Mouse (Mus musculus) T-helper 17 cell (primary cell): ENCODE results near the gene Akirin2.

Experiments
- in situ Hi-C, 2 experiments: fragments of 300-600 bp; cut with MboI, MseI; formaldehyde crosslinking; loops; 1 replicate in 1 of 2; 2 replicates in 1 of 2; pipeline ENCODE4 v1.15.1; 2025; ENCODE audit warnings: high pct_unique_total_duplicates in 2 of 2

The Akirin2 gene

GRCm38 (mm10) chr4:34550748-34551097 lies at the start of gene Akirin2:
TSS of gene Akirin2 (plus strand) at chr4:34550937.
- in situ Hi-C loops, result loop anchor here in 1 of 2 experiments (25.0 kb wide), 1 partner anchor 1838 kb away; no protein-coding TSS in a partner anchor

- in situ Hi-C loops, result no loop called here
Observed at GRCm38 (mm10) chr4:34510305-34510704, 40.4 kb upstream of the Akirin2 start.

- in situ Hi-C loops, result no loop called here
Observed at GRCm38 (mm10) chr4:34522846-34523245, 27.9 kb upstream of the Akirin2 start.

- in situ Hi-C loops, result no loop called here
Observed at GRCm38 (mm10) chr4:34523586-34523985, 27.2 kb upstream of the Akirin2 start.

- in situ Hi-C loops, result no loop called here
Observed at GRCm38 (mm10) chr4:34526771-34527170, 24.0 kb upstream of the Akirin2 start.

DNA sequence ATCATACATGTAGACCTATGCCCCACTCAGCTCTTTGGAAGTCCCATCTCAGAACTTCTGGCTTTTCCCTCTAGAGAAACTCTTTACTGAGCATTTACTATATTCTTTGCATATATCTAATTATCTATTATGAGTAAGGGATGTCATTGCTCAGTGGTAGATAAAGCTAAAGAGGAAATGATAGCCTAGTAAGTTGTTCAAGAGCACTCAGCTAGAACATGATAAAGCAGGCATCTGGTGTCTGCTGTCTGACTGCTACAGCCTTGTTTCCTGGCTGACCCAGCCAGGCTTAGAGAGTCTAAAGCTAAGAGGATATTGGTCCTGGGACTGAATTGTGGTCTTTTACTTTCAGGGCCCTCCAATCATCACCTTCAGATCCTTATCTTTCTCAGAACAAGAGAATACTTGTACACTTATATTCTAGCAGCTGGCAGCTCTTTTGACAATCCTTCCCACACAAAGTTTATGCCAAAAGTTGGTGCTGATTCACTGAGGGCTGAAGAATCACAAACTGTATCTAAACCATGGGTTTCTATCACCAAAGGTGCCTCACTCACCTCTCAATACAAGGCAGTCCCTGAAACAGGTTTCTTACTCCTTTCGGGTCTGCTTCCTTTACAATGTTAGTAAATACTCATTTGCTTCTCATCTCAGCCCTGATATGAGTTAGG lies 22.2 kb upstream of the Akirin2 start:
- in situ Hi-C loops, result no loop called here

DNA sequence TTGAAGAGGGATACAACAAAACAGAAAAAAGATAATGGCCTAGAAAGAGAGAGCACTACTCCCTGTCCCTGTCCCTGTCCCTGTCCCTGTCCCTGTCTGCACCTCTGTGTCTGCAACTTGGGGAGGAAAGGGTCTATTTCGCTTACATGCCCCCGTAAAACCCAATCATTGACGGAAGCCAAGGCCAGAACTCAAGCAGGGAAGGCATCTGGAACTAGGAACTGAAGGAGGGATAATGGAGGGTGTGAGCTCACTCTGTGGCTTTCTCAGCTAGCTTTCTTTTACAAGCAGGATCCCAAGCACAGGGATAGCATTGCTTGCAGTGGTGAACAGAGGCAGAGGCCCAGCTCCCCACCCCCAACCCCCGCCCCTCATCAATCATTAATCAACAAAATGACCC lies 21.4 kb upstream of the Akirin2 start:
- in situ Hi-C loops, result no loop called here

DNA sequence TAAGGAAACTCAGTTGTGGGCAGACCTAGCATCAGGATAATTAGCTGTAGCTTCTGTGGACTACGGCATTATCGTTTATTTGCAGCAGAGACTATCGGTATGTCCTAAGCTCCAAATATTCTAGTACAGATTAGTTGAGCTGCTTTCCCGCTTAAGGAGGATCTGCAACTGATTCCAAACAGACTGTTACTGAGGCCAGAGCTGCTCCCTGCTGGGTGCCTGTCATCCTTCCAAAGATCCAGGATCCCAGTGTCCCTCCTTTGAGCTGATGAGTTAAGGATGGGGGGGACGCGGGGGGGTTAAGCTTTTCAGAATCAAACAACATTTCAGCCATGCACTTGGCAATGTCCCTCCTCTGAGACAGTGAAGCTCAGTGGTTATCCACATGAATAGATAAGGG lies 20.8 kb upstream of the Akirin2 start:
- in situ Hi-C loops, result no loop called here

GRCm38 (mm10) chr4:34549981-34550747 lies 573 bp upstream of the Akirin2 start:
- in situ Hi-C loops, result loop anchor here in 1 of 2 experiments (25.0 kb wide), 1 partner anchor 1838 kb away; no protein-coding TSS in a partner anchor

DNA sequence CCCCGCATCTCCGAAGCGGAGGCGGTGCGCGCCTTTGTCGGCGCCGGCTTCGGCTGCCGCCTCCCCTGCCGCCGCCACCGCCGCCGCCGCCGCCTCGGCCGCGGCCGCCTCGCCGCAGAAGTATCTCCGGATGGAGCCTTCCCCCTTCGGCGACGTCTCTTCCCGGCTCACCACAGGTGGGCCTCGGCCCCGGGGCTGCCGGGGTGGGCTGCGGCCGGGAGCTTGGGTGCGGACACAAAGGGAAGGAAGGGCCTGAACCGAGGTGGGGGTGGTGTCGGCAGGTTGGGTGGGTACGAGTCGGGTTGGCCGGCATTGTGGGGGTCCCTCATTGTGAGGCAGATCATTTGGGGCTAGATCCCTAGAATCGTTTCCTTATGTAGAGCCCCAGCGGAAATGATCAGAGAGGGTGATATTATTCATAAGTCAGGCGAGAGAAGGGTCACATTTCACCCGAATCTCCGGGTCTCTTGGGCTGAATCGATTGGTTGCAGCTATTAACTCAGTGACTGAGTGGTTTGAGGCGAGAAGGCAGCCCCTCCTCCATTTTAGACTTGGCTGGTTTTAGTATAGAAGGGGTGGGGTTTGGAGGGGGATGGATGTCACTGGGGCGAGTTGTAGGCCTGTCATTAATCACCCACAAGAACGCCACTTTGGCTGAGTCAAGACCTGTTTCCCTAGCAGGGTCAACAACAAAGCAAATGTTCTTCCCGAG lies 517 bp downstream of the Akirin2 start:
- in situ Hi-C loops, result loop anchor here in 1 of 2 experiments (25.0 kb wide), 1 partner anchor 1839 kb away; no protein-coding TSS in a partner anchor

DNA sequence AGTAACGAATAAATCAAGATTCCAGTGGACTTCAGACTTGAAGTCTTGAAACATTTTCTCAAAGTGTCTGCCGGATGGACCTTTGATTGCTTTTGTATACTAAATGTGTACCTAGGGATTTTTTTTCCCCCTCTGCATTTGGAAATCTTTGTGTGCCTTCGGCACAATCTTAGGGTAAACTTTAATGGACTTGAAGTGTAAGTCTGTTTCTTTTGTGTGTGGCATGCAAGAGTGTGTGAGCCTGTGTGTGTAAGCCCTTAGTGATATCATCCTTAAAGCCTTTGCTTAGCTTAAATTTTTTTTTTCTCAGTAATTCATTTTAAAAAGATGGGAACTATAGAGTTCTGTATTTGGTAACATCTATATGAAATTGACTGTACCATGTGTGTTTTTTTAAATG lies 1.2 kb downstream of the Akirin2 start:
- in situ Hi-C loops, result loop anchor here in 1 of 2 experiments (25.0 kb wide), 1 partner anchor 1840 kb away; no protein-coding TSS in a partner anchor

DNA sequence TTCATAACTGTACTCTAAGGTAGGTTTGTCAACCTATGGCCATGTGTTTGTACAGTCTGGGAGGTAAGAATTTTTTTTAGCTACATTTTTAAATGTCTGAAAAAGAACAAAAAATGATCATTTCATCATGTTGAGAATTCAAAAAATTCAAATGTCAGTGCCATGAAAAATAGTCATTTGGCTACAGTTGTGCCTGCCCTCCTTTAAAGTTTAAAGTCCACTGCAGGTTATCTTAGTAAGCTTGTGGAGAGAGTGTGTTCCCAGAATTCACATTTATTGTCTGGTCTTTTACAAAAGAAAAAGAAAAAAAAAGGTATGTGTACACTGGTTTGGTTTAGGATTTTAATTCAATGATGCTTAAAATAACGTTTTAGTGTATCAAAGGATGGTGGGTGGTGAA lies 3.9 kb downstream of the Akirin2 start:
- in situ Hi-C loops, result loop anchor here in 1 of 2 experiments (25.0 kb wide), 1 partner anchor 1842 kb away; no protein-coding TSS in a partner anchor

DNA sequence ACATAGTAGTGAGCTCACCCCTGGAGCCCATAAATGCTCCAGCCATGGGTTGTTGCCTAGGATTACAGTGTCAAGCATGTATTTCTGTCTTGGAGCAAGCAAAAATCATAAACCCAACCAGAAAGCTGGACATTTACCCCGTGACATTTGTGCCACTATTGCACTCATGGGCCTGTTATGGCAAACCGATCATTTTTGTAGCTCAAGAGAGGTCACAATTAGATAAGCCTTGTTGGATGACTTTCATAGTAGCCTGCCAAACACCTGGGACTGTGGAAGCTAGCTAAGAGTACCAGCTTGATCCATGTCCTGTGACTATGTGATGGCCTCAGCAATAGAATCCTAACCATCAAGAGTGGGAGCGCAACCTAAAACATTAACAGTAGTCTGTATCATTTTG lies 4.9 kb downstream of the Akirin2 start:
- in situ Hi-C loops, result loop anchor here in 1 of 2 experiments (25.0 kb wide), 1 partner anchor 1843 kb away; no protein-coding TSS in a partner anchor

- in situ Hi-C loops, result loop anchor here in 1 of 2 experiments (25.0 kb wide), 1 partner anchor 1844 kb away; no protein-coding TSS in a partner anchor
Observed at GRCm38 (mm10) chr4:34556183-34556582, 5.4 kb downstream of the Akirin2 start.

- in situ Hi-C loops, result loop anchor here in 1 of 2 experiments (25.0 kb wide), 1 partner anchor 1849 kb away; no protein-coding TSS in a partner anchor
Observed at GRCm38 (mm10) chr4:34560971-34561370, 10.2 kb downstream of the Akirin2 start.

DNA sequence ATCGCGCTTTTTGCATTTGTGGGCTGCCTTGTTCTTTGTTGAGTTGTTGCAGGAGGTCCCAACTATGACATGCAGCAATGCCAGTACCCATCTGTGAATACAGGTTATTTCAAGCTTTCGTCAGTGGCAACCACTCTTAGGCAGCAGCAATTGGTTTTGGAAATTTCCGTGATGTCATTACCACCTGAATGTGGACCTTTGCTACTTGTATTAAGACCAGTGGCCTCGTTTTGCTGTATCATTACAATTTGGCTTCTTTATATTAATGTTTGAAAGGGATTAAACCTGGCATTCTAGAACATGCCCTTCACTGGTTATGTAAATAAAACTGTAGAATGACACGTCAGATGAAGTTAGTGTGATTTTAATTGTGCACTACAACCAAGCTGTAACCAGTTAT lies 15.5 kb downstream of the Akirin2 start:
- in situ Hi-C loops, result loop anchor here in 1 of 2 experiments (25.0 kb wide), 1 partner anchor 1854 kb away; no protein-coding TSS in a partner anchor

DNA sequence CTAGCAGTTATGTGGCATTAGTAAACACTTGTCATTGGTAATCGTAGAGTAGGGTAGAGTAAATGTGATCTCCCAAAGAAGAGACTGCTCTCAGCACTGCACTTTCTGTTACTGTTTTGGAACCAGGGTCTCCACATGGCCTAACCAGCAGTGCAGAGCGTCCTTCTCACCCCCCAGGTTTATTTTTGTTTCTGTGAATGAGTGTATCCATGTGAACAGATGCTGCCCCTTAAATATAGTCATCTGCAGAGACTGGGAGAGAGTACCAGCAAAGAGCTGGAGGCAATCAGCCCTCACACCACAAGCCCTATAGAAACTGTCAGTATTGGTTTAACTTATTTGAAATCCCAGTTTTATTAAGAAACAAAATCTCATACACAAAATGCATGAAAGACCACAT lies 22.1 kb downstream of the Akirin2 start:
- in situ Hi-C loops, result loop anchor here in 1 of 2 experiments (25.0 kb wide), 1 partner anchor 1861 kb away; no protein-coding TSS in a partner anchor

DNA sequence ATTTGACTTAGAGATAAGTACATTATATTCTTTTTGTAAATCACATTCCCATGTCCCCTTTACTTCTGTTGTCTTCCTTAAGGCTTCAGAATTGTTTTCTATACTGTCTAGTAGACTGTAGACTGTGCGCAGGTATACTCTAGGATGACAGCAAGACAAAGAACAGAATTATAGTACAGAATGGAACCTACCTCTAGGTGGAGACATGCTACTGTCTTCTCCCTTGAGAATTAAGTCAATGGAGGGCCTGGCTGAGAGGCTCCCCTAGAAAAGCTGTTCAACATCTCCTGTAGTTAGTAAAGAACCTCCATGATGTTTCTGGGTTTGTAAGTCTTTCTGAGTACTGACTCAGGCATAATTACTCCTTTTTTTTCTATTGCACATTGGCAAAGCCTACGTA lies 26.3 kb downstream of the Akirin2 start:
- in situ Hi-C loops, result loop anchor here in 1 of 2 experiments (25.0 kb wide), 1 partner anchor 635 kb away; no protein-coding TSS in a partner anchor

DNA sequence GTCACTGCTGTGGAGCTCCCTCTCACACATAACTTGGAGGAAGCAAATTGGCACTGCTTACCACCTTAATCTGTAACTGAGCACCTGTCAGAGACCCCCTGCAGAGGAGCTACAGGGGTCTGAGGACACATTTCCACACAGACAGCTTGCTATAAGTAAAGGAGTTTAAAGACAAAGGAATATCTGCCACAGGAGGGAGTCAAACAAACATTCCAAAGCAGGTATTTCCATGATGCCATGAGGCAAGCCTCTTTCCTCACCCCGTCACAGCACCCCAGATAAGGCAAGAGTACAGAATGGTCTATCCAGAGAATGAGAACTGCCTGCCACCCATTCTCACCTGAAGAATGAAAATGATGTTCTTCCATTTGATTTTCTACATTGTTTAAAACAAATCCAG lies 28.5 kb downstream of the Akirin2 start:
- in situ Hi-C loops, result loop anchor here in 1 of 2 experiments (25.0 kb wide), 1 partner anchor 633 kb away; no protein-coding TSS in a partner anchor

DNA sequence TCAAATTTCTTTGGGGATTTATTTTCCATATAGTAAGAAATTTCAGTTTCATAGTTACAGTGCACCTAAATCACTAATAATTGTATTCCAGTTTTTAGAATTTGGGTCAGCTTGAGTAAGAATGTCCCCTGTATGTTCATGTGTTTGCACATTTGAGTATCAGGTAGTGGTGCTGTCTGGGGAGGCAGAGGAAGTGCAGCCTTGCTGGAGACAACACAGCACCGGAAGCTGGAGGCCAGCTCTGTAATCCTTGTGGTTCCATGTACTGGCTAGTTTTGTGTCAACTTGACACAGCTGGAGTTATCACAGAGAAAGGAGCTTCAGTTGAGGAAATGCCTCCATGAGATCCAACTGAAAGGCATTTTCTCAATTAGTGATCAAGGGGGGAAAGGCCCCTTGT lies 30.8 kb downstream of the Akirin2 start:
- in situ Hi-C loops, result loop anchor here in 1 of 2 experiments (25.0 kb wide), 1 partner anchor 631 kb away; no protein-coding TSS in a partner anchor

- in situ Hi-C loops, result loop anchor here in 1 of 2 experiments (25.0 kb wide), 1 partner anchor 630 kb away; no protein-coding TSS in a partner anchor
Observed at GRCm38 (mm10) chr4:34581990-34582389, 31.3 kb downstream of the Akirin2 start.
